Mouse (Mus musculus): ENCODE data around the gene Gabpa. TPM values are rescaled to one million over a fixed set of nuclear protein-coding genes. Genes with fewer than 3 reads are reported as not detected.

Gene Gabpa
- polyA plus RNA-seq, 1 experiment, result 10.3 TPM

- TF ChIP-seq REST (IDR thresholded peaks at IDR 0.05; ENCODE audit: insufficient read depth, insufficient read length) (no peak), POLR2AphosphoS2 (IDR thresholded peaks at IDR 0.05; ENCODE audit: insufficient read length, low read depth) (no peak), TCF12 (IDR thresholded peaks at IDR 0.05; ENCODE audit: insufficient read depth, poor library complexity, severe bottlenecking) (no peak), POLR2A (IDR thresholded peaks at IDR 0.05; ENCODE audit: insufficient read length, low read depth) (no peak), TCF3 (IDR thresholded peaks at IDR 0.05; ENCODE audit: insufficient read length, low read depth) (no peak), MYOD1 (IDR thresholded peaks at IDR 0.05; ENCODE audit: control insufficient read depth in 1 of 3, insufficient read length in 2 of 3, low read depth in 2 of 3) (no peak), SRF (IDR thresholded peaks at IDR 0.05; ENCODE audit: control insufficient read depth, insufficient read length, low read depth) (no peak), USF1 (IDR thresholded peaks at IDR 0.05; ENCODE audit: low read depth) (no peak), MYOG (IDR thresholded peaks at IDR 0.05; ENCODE audit: control insufficient read depth in 1 of 3, insufficient read depth in 1 of 3, insufficient read length in 2 of 3, low read depth in 2 of 3) (no peak), E2F4 (IDR thresholded peaks at IDR 0.05; ENCODE audit: insufficient read depth) (no peak)
- no peak overlapping the region for H3ac ChIP-seq (ENCODE audit: control insufficient read depth, insufficient read length)
- H3K79me2 ChIP-seq (ENCODE audit: control insufficient read depth, insufficient read depth), result no peaks in the 10 kb centered on the region
- H3K27me3 ChIP-seq (ENCODE audit: control insufficient read depth, insufficient read depth, insufficient read length), result no peaks in the 10 kb centered on the region
- no peak overlapping the region for H3K4me2 ChIP-seq (ENCODE audit: low read depth)
- no peak overlapping the region for H3K4me3 ChIP-seq
- no peaks in the 10 kb centered on the region for H3K36me3 ChIP-seq (ENCODE audit: control insufficient read depth, insufficient read depth)
These were observed 41.4 kb downstream of the Gabpa start for GRCm38 (mm10) chr16:84876082-84876481.

DNA sequence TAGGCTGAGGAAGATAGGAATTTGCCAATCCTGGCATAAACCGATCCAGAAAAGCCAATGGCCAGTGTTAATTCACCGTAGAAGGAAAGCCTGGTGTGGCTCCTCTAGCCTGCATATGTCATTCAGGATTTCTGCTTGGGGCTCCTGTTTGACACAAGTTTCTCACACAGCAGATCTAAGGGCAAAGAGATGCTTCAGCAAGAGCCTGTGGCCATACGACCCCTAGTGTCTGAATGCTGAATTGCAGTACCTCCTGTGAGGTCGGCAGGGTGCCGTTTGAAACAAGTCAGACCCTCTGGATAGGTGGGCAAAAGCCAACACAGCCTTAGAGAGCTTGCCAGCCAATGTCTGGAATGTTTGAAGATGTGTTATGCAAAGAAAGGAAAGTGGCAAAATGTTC, 44.4 kb downstream of the Gabpa start:
- H3ac ChIP-seq (ENCODE audit: control insufficient read depth, insufficient read length), result no peak overlapping the region
- peak overlapping the region; percentile 36 for H3K4me2 ChIP-seq (ENCODE audit: low read depth)
- H3K36me3 ChIP-seq (ENCODE audit: control insufficient read depth, insufficient read depth), result no peaks in the 10 kb centered on the region
- H3K79me2 ChIP-seq (ENCODE audit: control insufficient read depth, insufficient read depth), result no peaks in the 10 kb centered on the region
- TF ChIP-seq CEBPB (IDR thresholded peaks at IDR 0.05; ENCODE audit: insufficient read depth, poor library complexity, severe bottlenecking), result no peak
- TF ChIP-seq MYOG (IDR thresholded peaks at IDR 0.05; ENCODE audit: control insufficient read depth in 1 of 3, insufficient read depth in 1 of 3, insufficient read length in 2 of 3, low read depth in 2 of 3), result no peak
- no peak for TF ChIP-seq REST (IDR thresholded peaks at IDR 0.05; ENCODE audit: insufficient read depth, insufficient read length)
- TF ChIP-seq MYOD1 (IDR thresholded peaks at IDR 0.05; ENCODE audit: control insufficient read depth in 1 of 3, insufficient read length in 2 of 3, low read depth in 2 of 3), result no peak
- no peak for TF ChIP-seq SRF (IDR thresholded peaks at IDR 0.05; ENCODE audit: control insufficient read depth, insufficient read length, low read depth)
- H3K27me3 ChIP-seq (ENCODE audit: control insufficient read depth, insufficient read depth, insufficient read length), result no peaks in the 10 kb centered on the region
- H3K4me3 ChIP-seq, result no peak overlapping the region

GRCm38 (mm10) chr16:84881168-84881567, 46.4 kb downstream of the Gabpa start:
- Histone ChIP-seq H3ac (ENCODE audit: control insufficient read depth, insufficient read length) (no peak overlapping the region), H3K4me3 (no peak overlapping the region), H3K79me2 (ENCODE audit: control insufficient read depth, insufficient read depth) (no peaks in the 10 kb centered on the region), H3K27me3 (ENCODE audit: control insufficient read depth, insufficient read depth, insufficient read length) (no peaks in the 10 kb centered on the region), H3K4me2 (ENCODE audit: low read depth) (no peak overlapping the region), H3K36me3 (ENCODE audit: control insufficient read depth, insufficient read depth) (no peaks in the 10 kb centered on the region)
- TF ChIP-seq MYOD1 (IDR thresholded peaks at IDR 0.05; ENCODE audit: control insufficient read depth in 1 of 3, insufficient read length in 2 of 3, low read depth in 2 of 3), result no peak
- no peak for TF ChIP-seq MAX (IDR thresholded peaks at IDR 0.05; ENCODE audit: low read depth)
- no peak for TF ChIP-seq REST (IDR thresholded peaks at IDR 0.05; ENCODE audit: insufficient read depth, insufficient read length)
- no peak for TF ChIP-seq USF1 (IDR thresholded peaks at IDR 0.05; ENCODE audit: low read depth)
- no peak for TF ChIP-seq E2F4 (IDR thresholded peaks at IDR 0.05; ENCODE audit: insufficient read depth)
- no peak for TF ChIP-seq TCF3 (IDR thresholded peaks at IDR 0.05; ENCODE audit: insufficient read length, low read depth)
- TF ChIP-seq POLR2A (IDR thresholded peaks at IDR 0.05; ENCODE audit: insufficient read length, low read depth), result no peak
- TF ChIP-seq CEBPB (IDR thresholded peaks at IDR 0.05; ENCODE audit: insufficient read depth, poor library complexity, severe bottlenecking), result no peak
- TF ChIP-seq MYOG (IDR thresholded peaks at IDR 0.05; ENCODE audit: control insufficient read depth in 1 of 3, insufficient read depth in 1 of 3, insufficient read length in 2 of 3, low read depth in 2 of 3), result no peak
- no peak for TF ChIP-seq TCF12 (IDR thresholded peaks at IDR 0.05; ENCODE audit: insufficient read depth, poor library complexity, severe bottlenecking)
- TF ChIP-seq POLR2AphosphoS2 (IDR thresholded peaks at IDR 0.05; ENCODE audit: insufficient read length, low read depth), result no peak
- no peak for TF ChIP-seq SRF (IDR thresholded peaks at IDR 0.05; ENCODE audit: control insufficient read depth, insufficient read length, low read depth)

GRCm38 (mm10) chr16:84881754-84882321, 47.1 kb downstream of the Gabpa start:
- Histone ChIP-seq H3ac (ENCODE audit: control insufficient read depth, insufficient read length) (no peak overlapping the region), H3K79me2 (ENCODE audit: control insufficient read depth, insufficient read depth) (no peaks in the 10 kb centered on the region), H3K36me3 (ENCODE audit: control insufficient read depth, insufficient read depth) (no peaks in the 10 kb centered on the region), H3K4me2 (ENCODE audit: low read depth) (no peak overlapping the region), H3K4me3 (no peak overlapping the region), H3K27me3 (ENCODE audit: control insufficient read depth, insufficient read depth, insufficient read length) (no peaks in the 10 kb centered on the region)
- TF ChIP-seq POLR2AphosphoS2 (IDR thresholded peaks at IDR 0.05; ENCODE audit: insufficient read length, low read depth) (no peak), TCF3 (IDR thresholded peaks at IDR 0.05; ENCODE audit: insufficient read length, low read depth) (no peak), SRF (IDR thresholded peaks at IDR 0.05; ENCODE audit: control insufficient read depth, insufficient read length, low read depth) (no peak), POLR2A (IDR thresholded peaks at IDR 0.05; ENCODE audit: insufficient read length, low read depth) (no peak), MYOD1 (IDR thresholded peaks at IDR 0.05; ENCODE audit: control insufficient read depth in 1 of 3, insufficient read length in 2 of 3, low read depth in 2 of 3) (no peak), CEBPB (IDR thresholded peaks at IDR 0.05; ENCODE audit: insufficient read depth, poor library complexity, severe bottlenecking) (no peak), USF1 (IDR thresholded peaks at IDR 0.05; ENCODE audit: low read depth) (no peak), REST (IDR thresholded peaks at IDR 0.05; ENCODE audit: insufficient read depth, insufficient read length) (no peak)

GRCm38 (mm10) chr16:84884572-84884971, 49.8 kb downstream of the Gabpa start:
- Histone ChIP-seq H3K4me3 (no peak overlapping the region), H3K79me2 (ENCODE audit: control insufficient read depth, insufficient read depth) (no peaks in the 10 kb centered on the region), H3K4me2 (ENCODE audit: low read depth) (no peak overlapping the region), H3K36me3 (ENCODE audit: control insufficient read depth, insufficient read depth) (no peaks in the 10 kb centered on the region), H3ac (ENCODE audit: control insufficient read depth, insufficient read length) (no peak overlapping the region), H3K27me3 (ENCODE audit: control insufficient read depth, insufficient read depth, insufficient read length) (no peaks in the 10 kb centered on the region)
- TF ChIP-seq SRF (IDR thresholded peaks at IDR 0.05; ENCODE audit: control insufficient read depth, insufficient read length, low read depth) (no peak), MYOD1 (IDR thresholded peaks at IDR 0.05; ENCODE audit: control insufficient read depth in 1 of 3, insufficient read length in 2 of 3, low read depth in 2 of 3) (no peak), POLR2AphosphoS2 (IDR thresholded peaks at IDR 0.05; ENCODE audit: insufficient read length, low read depth) (no peak), TCF3 (IDR thresholded peaks at IDR 0.05; ENCODE audit: insufficient read length, low read depth) (no peak), CEBPB (IDR thresholded peaks at IDR 0.05; ENCODE audit: insufficient read depth, poor library complexity, severe bottlenecking) (no peak), TCF12 (IDR thresholded peaks at IDR 0.05; ENCODE audit: insufficient read depth, poor library complexity, severe bottlenecking) (no peak), USF1 (IDR thresholded peaks at IDR 0.05; ENCODE audit: low read depth) (no peak)

Data from myocyte (in vitro differentiated cells).